Mouse (Mus musculus): ENCODE data around the gene Cpm. TPM values are rescaled to one million over a fixed set of nuclear protein-coding genes. Genes with fewer than 3 reads are reported as not detected.

The Cpm gene
- total RNA-seq, 2 experiments from 2014 or later: 2.8 to 3.6 TPM

DNA sequence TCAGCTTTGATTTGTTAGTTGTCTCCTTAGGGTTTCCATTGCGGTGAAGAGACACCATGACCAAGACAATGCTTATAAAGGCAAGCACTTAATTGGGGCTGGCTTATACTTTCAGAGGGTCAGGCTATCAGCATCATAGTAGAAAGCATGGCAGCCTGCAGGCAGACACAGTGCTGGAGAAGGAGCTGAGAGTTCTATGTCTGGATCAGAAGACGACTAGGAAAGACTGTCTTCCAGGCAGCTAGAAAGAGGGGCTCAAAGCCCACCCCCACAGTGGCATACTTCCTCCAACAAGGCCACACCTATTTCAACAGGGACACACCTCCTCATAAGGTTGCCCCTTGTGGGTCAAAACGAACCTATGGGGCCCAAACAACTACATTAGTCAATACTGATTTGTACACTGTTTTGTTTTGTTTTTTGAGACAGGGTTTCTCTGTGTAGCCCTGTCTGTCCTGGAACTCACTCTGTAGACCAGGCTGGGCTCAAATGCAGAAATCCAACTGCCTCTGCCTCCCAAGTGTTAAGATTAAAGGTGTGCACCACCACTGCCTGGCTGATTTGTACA lies 8.3 kb upstream of the Cpm start:
- no peak for DNase-seq

DNA sequence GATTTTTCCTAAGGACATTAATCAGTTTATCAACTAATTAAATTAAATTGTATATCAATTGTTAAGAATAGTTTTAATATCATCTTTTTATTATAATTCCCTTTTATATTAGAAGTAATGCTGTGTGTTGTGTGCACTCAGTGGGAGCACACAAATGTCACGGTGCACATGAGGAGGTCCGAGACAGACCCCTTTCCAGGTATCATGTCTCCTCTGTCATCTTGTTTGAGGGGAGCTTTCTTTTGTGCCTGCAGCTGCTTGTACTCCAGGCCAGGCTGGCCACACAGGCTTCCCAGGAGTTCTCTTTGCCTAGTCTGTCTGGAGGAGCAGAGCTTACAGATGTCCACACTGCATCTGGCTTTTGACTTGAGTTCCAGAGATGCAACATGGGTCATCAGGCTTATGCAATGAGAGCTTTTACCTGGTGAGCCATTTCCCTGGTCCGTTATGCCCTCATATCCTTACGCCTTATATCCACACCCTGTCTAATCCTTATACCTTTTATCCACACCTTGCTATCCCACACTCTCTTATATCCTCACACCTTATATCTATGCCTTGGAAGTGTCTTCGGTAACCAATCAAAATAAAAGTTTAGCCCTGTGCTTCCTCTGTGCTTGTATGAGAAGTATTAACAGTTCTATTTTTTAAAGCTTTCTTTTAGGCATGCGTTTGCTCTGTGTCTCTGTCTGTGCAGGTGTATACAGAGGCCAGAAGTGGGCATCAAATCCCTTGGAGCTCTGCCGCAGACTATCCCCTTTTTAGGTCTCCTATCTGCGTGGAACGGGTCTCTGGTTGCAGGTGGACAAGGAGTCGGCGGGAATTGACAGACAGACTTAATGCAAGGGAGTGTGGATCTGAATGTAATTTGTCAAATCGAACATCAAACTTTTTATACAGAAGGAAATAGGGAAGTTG lies 7.4 kb upstream of the Cpm start:
- no peak for DNase-seq

DNA sequence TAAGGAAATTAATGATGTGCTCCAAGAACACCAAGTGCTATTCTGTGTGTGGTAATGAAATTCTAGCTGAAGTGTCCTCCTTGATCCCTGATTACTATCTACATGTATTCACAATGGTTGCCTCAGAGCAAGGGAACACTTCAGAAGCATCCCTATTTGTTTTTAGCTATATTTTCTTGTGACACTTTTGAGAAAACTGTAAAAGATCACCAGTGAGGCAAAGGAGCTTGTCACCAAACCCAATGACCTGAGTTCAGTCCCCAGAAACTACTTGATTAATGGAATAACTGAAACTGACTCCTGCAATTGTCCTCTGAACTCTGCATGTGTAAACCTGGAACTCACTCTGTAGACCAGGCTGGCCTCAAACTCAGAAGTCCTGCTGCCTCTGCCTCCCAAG lies 5.9 kb upstream of the Cpm start:
- no peak for DNase-seq

DNA sequence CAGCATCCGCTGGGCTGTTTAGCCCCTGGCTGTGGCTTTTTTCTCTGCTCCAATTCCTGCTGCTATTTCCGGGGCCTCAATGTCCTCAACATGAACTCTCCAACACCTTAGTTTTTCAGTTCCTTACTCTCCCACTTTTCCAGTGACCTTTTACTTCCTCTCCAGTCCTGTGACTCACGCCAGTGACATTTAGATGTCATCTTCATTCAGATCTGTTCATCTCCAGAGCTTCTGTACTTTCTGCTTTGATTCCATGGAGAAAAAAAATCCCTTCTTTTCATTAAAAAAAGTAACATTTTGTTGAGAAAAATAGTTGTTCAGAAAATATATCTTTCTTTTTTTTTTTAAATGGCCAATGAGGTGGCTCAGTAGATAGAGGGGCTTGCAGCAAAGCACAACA lies 5.1 kb upstream of the Cpm start:
- DNase-seq: no peak

DNA sequence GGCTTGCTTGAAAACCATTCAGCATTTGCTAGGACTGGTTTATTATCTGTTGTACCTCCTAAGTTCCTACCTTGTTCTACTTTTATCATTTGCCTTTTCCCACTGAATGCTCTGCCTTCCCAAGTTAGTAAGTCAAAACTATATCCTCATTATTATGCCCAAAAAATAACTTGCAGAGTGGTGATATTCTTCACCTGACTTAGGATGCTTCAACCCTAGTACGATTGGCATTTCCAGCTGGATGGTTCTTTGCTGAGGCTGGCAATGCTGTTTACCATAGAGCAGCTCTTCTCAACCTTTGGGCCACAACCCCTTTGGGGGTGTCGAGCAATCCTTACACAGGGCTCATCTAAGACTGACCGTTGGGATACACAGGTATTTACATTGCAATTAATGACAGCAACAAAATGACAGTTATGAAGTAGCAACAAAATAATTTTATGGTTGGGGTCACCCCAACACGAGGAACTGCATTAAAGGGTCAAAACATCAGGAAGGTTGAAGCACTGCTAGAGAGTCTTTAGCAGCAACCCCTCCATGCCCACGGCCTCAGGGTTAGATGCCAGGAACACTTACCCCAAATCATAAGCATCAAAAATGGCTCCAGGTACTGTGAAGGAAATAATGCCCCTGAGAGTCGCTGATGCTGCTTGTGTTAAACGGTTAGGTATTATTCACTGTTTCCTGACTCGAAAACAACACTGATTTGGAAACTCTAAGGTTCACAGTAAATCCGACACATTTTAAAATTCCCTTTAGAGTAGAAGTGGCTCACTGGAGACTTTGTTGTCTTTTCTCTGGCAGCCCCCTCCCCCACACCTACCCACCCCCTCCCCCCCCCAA lies 4.4 kb upstream of the Cpm start:
- DNase-seq: no peak

DNA sequence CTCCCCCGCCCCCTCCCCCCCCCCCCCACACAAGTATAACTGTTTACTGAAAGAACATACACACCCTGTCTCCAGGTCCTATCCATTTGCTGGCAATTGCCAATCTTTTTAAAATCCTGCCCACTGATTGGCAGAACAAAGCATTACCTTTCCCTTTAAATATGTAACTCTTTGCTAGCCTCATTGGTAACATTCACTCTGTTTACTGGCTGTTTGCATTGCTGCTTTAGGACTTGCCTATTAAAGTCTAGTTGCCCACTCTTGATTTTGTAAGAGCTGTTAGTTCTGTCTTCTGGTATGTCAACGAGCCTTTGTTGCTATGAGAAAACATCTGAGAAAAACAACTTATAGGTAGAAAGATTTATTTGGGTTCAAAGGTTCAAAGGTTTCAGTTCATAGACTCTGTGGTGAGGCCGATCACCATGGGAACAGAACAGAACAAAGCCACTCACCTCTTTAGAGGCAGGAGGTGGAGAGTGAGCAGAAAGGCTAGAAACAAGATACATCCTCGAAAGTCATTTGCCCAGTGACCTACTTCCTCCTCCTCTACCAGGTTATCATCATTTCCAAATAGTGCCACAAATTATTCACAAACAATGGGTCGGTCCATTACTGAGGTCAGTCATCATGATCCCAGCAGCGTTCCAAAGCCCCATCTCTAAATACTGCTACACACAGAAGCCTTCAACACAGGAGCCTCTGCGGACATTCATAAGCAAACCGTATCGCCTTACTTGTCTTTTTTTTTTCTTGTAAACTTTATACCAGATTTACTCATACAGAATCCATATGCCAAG lies 3.6 kb upstream of the Cpm start:
- no peak for DNase-seq

DNA sequence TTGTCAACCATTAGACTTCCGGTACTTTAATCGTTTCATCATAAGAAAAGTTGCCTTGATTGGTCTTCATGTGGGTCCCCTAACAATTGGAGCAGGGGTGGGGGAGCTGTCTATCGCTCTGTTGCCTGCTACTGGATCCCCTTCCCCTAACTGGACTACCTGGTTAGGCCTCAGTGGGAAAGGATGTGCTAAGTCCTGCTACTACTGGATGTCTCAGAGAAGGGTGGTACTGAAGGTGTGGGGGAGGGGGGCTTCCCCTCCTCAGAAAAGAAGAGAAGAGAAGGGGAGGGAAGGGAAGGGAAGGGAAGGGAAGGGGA lies 3.0 kb upstream of the Cpm start:
- no peak for DNase-seq

DNA sequence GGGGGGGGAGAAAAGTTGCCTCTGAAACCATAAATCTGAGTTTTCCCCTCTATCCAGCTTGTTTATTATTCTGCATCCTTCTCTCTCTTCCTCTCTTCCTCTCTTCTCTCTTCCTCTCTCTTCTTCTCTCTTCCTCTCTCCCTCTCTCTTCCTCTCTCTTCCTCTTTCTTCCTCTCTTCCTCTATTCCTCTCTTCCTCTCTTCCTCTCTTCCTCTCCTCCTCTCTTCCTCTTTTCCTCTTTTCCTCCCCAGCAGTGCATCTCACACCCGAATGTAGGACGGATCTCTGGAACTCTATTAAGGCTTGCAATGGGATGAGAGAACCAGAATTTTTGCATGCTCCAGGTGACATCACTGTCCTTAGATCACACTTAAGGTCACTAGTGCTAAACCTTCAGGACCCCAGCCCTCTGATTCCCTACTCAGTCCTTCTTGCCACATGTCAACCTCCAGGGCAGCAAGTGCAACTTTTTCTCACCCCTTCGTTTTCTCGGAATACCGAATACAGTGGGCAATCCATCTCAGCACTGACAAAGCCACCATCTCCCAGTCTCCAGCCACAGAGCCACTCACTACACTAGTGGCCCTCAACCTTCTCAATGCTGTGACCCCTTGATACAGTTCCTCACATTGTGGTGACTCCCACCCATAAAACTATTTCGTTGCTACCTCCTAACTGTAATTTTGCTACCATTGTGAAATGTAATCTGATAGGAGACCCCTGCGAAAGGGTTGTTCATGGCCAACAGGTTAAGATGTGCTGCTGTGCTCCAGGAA lies 2.3 kb upstream of the Cpm start:
- no peak for DNase-seq

DNA sequence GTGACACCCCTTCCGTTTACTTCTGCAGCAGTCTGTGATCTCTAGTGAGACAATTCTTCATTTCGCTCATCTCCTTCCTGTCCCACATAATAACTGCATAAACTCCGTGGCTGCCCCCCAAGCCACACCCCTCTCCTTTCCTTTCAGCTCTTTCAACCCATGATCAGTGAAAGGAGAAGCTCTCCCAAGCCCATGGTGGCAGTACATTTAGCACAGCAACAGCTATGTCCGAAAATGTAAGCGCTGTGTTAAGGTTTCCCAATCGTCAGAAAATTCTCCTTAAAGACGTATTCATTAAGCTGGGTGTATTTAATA lies 1.7 kb upstream of the Cpm start:
- no peak for DNase-seq

DNA sequence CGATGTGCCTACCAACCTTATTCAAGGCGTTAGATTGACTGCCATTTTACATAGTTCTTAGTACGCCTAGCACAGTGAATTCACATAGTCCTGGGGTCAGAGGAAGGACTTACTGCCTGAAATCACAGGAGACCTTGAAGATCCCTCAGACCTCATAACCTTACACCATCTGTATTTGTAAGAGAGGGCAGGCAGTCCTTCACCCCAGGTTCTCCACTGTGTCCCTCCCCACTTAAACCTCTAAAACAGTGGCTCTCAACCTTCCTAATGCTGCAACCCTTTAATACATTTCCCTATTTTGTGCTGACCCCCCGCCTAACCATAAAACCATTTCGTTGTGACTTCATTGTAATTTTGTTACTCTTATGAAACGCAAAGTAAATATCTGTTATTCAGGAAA lies 1.4 kb upstream of the Cpm start:
- DNase-seq: no peak

DNA sequence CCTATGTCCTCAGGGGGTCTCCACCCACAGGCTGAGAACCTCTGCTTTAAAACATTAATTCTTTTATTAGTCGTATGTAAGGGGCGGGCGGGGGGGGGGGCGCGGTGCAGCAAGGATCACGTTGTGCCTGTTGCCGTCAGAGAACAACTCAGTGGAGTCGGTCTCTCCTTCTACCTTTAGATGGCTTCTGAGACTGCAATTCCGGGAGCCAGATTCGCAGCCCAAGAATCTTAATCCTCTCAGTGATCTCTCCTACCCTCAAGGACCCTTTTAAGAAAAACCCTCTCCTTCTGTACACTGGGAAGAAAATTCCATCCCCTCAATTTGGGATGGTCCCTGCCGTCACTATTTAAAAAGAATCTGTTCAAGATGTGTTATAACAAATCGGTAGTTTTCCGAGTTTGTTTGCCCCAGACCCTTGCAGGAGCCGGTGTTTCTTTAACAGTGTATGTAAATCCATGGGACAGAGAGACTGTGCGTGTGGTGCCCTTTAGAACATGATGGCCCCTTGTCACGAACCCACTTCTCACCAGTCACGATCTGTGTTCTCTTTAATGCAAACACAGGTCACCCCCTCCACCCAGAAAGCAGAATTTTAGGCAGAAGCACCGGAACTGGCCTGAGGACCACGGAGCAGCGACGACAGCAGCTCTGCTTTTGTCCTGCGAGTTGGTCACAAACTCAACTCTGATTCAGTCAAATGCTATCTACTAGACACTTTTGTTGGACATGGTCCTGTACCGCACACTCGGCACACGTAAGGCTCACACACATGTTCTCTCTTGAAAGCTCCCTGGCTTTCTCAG lies 734 bp upstream of the Cpm start:
- DNase-seq: no peak

DNA sequence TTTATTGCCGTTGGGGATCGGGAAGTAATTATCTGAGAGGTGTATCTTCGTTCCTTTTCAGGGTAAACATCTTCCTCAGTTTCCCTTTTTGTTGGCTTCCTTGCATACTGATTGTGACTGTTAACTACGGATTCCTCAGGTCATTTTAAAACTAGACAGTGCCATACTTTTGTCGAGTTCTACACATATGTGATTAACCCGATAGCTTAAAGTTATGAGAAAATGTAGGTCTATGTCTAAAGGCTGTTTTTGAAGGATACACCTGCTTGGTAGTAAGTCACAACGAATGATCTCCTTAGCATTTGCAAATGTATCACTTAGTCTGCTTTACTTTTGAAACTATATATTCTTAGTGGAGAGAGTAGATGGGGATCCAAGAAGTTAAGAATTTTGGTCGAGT lies 876 bp downstream of the Cpm start:
- DNase-seq: no peak

DNA sequence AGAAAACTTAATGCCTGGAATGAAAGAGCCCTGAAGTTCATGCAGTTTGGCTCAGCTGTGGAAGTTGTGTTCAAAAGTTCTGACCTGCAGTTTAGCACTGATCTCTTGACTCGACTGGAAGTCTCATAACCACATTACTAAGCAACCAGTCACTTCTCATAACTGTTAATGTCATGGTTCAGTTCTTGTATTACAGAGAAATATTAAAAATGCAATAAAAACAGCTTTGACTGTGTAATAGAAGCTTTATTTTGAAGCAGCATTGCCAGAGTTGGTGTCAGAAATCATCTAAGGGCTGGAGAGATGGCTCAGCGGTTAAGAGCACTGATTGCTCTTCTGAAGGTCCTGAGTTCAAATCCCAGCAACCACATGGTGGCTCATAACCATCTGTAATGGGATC lies 1.5 kb downstream of the Cpm start:
- DNase-seq: no peak

DNA sequence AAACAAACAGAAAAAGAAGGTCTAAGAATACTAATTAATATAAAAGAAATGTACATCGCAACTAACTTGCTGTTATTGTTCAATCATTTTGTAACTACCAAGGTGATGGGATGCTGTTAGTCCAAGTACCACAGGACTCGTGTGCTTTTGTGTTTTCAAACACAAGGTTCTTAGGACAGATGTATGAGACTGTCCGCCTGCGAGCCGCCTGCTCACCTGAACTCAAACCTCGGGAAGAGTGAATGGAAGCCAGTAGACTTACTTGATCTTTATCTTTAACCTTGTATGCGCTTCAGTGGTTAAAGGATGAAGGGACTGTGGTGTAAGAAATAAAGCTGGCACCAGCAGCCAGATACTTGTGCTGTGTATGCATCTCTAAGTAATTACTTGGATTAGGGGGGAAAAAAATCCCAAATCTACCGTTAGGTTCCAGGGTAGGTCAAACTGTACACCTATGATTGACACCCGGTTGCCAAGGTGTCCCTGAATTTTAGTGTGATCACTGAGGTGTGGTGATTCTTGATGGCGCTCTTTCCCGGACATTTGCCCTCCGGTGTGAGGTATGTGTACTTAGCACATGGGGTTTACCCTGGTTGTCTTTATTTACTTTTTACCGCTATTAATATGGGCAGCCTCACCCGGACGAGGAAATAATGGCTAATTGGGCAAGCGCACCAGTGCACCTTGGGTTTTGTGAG lies 2.4 kb downstream of the Cpm start:
- no peak for DNase-seq

DNA sequence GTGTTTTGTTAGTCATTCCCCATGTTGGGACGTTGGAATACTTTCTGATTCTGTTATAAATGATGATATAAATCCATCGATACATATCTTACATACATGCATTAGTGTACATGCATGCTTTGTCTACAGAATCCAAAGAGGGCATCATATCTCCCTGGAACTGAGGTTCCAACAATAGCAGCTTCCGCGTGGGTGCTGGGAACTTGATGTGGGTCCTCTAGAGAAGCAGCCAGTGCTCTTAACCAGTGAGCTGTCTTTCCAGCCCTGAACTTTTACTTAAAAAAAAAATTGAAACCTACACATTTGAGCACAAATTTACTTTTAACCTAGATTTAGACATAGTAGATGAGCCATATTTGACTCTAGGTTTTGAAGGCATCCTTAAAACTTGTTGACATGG lies 3.1 kb downstream of the Cpm start:
- no peak for DNase-seq

DNA sequence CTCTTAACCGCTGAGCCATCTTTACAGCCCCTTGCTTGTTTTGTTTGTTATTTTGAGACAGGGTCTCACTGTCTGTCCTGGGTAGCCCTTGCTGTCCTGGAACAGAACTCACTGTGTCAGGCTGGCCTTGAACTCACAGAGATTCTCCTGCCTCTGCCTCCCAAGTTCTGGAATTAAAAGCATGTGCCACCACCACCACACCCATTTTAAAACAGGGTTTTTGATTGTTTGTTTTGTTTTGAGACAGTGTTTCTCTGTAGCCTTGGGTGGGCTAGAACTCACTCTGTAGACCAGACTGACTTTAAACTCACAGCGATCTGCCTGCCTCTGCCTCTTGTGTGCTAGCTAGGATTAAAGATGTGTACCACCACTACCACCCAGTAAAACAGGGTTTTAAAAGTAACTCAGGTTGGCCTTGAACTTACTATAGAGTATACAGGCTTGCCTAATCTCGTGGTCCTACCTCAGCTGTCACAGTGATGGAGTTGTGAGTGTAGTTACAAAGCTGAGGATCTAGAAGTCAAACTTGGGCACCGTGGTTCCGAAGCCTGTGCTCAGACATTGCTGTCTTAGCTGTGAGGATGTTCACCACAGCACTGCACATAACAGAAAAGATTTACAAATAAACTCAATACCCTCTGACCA lies 4.4 kb downstream of the Cpm start:
- DNase-seq: no peak

DNA sequence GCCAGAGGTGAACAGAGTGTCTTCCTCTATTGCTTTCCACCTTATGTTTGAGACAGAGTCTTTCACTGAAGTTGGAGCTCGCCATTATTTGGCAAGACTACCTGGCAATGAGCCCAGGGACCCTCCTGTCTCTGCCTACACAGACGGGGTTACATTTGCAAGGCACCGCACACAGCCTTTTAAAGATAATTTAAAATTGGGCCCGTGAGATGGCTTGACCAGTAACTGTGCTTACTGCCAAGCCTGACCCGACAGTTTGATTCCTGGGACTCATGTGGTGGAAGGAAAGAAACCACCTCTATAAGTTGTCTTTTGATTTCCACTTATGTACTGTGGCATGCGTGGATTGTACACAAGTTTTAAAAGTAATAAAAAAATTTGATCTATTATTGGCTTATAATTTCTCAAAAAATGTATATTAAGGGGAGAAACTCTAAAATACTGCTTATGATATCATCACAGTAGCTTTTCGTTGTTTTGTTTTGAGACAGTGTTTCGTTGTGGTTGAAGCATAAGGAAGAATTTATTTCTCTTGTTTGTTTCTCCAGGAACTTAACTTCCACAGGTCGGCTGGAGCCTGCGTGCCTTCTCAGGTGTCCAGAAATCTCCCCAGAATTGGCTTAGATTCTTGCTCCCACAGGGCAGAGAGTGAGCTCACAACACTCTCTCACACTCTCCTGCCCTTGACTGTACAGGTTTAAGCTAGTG lies 5.2 kb downstream of the Cpm start:
- DNase-seq: no peak

DNA sequence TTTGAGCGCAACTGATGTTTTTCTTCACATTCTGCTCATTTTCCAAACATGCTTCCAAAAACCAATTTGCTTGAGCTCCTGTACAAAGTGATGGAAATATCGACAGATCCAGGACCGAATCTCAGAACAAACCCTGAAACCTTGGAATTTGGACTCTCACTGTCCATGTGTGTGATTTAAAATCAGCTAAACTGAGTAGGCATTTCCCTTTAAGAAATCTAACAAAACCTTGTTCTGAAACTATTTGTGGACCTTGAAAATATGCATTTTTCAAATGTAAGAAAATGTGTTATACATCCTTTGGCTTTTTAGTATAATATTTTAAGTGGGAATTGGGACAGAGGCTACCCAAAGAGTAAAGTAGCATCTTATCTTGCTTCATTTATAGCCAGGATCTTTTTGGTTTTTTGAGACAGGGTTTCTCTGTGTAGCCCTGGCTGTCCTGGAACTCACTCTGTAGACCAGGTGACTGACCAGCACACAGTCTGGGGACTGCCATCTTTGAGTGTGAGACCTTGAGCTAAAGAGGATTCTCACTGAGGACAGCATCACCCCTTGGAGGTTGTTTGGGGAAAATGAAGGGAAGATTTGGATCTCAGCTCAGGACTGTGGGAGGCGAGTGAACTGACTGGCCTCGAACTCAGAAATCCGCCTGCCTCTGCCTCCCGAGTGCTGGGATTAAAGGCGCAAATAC lies 5.9 kb downstream of the Cpm start:
- DNase-seq: no peak
